Mouse (Mus musculus) c-Kit-positive CD71-positive TER-119-negative erythroid progenitor cells, embryonic 14.5 days (primary cell): Measurements from ENCODE around the gene Wdr4.
"Not testable (repeated sequence)": the region's sequence is repeated elsewhere in the genome, so short reads cannot be mapped to it uniquely, and the experiment has no call there.

Experiments used
- DNase-seq: peaks from one replicate; pipeline ENCODE4 v3.0.0-alpha.2; 2013; ENCODE audit warnings: low read depth

The Wdr4 gene

DNA sequence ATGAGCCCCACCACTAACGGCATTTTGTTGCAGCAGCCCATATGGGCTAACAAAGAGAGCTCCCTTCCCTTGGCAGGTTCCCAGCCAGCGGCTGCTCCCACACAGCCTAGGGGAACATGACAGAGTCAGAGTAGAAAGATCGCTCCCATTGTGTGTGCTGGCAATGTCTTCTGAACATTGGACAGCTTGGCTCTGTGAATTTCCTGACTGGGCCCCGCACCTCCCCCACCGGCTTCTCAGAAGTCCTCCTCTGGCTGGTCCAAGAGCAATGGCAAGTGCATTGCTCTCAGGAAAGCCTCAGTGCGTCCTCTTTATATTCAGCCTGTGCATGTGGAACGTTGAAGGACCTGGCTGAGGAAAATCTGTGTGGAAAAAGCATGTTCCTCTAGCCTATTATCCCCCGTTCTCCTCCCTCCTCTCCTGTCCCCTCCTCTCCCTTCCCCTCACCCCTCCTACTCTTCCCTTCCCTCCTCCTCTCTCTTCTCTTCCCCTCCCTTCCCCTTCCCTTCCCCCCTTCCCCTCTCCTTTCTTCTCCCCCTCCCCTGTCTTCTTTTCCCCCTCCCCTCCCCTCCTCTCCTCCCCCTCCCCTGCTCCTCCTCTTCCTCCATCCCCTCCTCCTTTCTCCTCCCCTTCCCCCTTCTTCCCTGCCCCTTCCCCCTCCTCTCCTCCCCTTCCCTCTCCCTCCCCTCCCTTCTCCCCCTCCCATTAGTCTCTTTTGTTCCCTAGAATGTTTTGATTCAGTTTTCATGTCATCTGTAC, 16.3 kb upstream of the Wdr4 start:
- DNase-seq, result no peak

DNA sequence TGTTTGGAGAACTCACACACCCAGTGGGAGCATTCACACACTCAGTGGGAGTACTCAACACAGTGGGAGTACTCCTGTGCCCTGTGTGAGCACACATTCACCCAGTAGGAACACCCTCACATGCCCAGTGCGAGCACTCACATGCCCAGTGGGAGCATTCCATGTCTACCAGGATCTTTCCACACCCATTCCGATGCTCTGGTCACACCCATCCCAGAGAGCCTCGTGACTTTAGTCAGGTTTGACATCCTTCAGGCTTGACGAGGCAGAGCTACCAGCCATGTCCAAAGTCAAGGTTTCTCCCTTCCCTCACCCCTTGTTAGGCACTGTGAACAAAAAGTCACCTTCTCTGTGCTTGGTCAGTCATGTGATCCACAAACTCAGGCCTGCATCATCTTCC, 15.6 kb upstream of the Wdr4 start:
- DNase-seq, result no peak

DNA sequence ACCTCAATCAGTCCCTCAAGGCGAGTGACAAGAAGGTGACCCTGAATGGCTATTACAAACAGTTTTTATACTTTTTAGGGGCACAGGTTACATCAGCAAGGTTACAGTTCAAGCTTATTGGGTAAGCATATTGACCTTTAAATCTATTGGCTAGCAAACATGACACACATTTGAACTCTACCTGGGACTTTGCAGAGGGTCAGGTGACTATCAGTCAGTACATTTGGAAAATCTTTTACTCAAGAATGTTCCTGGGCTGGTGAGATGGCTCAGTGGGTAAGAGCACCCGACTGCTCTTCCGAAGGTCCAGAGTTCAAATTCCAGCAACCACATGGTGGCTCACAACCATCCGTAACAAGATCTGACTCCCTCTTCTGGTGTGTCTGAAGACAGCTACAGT, 12.6 kb upstream of the Wdr4 start:
- not testable (repeated sequence) for DNase-seq

DNA sequence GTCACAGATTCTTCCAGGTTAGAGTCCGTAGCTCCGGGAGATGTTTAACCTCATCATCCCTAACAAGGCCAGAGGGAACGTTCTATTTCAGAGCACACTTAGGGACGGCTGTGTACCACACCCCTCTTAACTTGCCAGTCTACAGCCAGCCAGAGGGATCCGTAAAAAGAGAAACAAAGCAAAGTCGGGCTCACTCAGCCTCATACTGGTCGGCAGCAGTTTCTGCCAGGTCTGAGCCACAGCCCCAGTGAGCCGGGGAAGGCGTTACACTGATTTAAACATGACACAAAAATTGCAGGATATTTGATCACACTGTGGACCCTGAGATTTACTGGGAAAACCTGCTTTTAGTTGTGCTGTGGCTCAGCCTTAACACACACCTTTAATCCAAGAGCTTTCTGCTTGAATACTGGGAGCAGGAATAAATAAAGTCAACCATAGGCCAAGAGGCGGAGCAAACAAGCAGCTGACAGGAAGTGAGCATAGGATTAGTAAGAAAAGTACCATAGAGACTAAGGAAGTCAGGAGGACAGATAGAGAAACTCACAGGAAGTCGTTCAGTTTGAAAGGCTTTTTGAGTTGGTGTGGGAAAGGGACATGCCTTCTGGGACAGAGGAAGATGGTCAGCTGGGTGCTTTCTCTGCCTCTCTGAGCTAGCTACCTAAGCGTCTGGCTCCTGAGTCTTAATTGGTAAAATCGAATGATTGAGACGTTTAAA, 11.8 kb upstream of the Wdr4 start:
- no peak for DNase-seq

DNA sequence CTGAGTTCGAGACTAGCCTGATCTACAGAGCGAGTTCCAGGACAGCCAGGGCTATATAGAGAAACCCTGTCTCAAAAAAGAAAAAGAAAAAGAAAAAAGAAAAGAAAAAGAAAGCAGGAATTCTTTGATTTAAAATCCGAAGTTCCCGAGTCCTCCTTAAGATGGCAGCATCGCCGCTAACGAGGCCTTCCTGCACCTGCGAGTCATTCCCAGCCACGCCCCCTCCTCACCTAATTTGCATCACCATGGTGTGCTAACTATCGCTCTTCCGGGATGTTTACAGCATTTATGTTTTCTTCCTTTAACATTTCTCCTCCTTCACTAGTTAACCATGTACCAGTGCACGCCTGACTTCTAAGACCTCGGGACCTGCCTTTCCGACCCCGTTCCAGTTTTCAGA, 9.5 kb upstream of the Wdr4 start:
- DNase-seq, result no peak

DNA sequence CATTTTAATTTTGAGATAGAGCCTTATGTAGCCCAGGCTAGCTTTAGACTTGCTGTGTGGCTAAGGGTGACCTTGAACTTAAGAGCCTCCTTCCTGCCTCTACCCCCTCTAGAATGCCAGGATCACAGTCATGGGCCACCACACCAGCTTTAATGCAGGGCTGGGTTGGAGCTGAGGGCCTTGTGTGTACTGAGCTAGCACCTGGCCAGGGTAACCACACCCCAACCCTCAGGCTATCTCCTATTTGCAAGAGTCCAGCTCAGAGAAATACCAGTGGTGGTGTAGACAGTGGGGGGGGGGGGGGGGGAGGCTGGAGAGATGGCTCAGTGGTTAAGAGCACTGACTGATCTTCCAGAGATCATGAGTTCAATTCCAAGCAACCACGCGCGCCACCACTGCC, 6.0 kb upstream of the Wdr4 start:
- DNase-seq, result no peak

DNA sequence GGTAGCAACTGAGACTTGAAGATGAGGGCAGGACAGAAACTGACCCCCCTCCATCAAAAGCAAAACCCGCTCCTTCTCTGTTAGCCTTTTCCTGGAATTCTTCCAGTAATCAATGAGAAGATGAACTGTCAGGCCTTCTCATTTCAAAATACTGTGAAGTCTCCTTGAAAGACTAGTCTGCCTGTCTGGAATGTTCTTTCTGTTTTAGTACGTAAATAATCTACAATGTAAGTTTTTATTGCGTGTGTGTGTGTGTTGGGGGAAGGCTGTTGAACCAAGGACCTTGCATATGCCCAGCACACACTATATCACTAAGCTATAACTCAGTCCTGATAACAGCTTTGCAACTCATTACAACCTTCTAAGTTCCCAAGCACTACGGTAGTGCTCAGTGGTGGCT, 5.3 kb upstream of the Wdr4 start:
- no peak for DNase-seq

DNA sequence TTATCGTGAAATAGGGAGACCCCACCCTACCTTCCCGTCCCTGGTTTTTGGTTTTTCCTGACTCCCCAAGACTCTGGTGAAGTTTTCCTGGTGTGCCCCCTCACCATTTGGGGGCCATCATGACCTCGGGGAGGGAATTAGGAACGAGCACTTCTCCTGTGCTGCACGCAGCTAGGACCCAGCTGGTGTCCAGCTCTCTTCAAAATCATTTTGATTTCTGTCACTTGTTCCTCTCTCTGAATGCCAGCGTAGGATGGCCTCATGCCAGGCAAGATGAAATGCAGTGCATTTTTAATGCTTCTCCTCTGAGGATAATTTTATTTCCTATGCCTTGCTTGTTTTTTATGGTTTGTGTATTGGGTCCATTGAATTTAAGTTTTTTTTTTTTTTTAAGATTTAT, 2.2 kb upstream of the Wdr4 start:
- DNase-seq, result no peak

DNA sequence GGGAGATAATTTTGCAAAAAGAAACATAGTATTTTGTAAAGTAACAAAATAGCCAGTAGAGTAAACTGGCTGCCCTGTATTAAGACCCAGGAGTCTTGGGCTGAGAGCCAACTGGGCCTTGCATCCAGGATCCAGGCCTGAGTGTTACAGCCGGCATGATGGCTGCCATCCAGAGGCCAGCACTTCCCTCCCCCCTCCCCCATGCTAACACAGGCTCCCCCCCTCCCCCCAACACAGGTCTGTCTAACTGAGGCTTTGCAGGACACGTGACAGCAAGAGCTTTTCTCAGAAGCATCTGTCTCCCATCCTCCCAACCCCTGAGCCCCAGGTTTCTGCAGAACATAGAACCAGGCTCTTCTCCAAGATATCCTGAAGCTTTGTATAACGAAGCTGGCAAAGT, 1.1 kb upstream of the Wdr4 start:
- DNase-seq, result no peak

DNA sequence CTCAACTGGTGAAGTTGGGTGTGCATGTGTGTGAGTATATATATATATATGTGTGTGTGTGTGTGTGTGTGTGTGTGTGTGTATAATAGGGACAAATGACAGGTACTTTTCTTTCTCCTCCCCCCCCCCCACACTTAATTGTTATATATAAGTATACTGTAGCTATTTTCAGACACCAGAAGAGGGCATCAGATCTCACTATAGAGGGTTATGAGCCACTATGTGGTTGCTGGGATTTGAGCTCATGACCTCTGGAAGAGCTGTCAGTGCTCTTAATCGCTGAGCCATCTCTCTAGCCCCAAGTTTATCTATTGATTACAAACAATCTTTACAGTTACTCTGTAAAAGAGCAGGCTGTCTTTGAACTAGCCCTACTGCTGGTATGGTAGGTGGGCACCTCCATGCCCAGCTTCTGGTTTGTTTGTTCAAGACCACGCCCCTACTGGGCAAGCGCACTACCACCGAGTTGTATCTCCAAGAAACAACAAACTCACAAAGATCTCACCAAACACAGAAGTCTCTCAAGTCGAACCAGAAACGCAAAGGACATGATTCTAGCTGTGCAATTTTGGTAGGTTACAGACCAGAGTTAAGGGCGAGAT, 335 bp downstream of the Wdr4 start:
- peak; percentile 19 for DNase-seq

DNA sequence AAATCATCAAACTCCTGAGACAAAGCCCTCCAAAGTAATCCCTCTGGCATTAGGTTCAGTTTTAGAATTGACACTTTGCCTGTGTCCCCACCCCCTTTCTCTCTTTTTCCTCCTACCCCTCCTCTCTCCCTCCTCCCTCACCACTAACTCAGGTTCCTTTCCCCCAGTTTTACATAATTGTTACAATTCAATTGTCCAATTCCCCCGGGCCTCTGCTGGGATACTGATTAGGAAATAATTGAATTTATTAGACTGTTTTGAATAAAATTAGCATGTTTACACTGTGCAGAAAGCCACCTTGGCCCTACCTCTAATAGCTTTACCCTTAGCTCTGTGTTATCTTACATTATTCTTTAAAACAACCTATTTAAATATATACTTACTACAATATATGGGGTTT, 5.1 kb downstream of the Wdr4 start:
- no peak for DNase-seq

DNA sequence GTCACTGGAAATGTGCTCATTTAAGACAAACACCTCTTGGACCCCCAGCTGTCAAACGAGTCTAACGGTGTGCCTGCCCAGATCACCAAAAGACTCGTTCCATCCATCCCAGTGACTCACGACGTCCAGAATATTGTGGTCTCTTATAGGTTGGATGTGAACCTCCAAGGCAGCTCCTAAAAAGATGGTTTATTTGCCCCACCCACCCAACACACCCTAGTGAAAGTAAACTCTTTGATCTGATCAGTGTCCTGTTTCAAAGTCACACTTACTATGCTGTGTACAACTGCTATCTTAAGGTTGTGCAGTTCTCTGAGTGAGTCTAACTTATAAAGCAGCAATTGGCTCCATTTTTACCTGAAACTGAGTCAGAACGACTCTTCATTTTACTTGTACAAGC, 7.2 kb downstream of the Wdr4 start:
- DNase-seq, result no peak

DNA sequence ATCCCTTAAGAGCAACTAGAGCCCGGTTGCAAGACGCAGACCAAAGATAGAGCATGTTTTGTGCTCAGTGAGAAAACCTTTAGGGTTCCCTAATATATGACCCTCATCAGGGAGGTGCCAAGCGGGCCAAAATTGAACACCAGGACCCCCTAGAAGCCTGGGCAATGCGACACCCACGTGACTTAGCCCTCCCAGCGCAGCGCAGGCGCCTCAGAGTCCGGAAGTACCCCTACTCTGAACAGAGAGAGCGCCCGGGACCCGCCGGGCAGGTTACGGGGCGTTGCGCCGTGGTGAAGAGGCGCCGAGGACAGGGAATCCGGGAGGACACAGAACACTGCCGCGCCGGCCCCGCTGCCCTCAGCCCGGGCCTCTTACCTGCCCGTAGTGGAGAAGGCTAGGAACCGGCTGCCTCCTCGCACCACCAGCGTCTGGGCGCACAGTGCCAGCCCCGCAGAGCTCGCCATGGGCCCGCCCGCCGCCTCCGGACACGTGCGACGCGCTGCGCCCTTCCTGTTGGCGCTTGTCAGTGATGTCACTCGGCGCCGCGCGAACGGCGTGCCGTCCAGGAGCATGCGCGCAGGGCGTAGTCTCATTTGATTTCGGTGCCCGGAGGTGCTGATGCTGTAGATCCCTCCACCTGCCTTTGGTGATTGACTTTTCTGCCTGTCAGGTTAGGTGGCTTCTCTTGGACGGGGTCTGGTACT, 7.8 kb downstream of the Wdr4 start:
- DNase-seq, result peak; percentile 84

DNA sequence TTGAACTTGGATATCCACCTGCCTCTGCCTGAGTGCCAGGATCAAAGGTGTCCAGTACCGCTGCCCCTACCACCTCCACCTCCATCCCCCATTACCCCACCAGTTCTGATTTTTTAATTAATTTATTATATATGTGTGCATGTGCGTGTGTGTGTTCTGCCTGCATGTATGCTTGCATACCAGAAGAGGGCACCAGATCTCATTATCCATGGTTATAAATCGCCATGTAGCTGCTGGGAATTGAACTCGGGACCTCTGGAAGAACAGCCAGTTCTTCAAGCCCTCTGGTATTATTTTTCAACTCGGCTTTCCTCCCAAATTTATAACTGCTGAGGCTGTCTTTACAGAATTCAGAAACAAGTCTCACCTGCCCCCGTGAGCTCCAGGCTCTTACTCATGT, 8.8 kb downstream of the Wdr4 start:
- no peak for DNase-seq

DNA sequence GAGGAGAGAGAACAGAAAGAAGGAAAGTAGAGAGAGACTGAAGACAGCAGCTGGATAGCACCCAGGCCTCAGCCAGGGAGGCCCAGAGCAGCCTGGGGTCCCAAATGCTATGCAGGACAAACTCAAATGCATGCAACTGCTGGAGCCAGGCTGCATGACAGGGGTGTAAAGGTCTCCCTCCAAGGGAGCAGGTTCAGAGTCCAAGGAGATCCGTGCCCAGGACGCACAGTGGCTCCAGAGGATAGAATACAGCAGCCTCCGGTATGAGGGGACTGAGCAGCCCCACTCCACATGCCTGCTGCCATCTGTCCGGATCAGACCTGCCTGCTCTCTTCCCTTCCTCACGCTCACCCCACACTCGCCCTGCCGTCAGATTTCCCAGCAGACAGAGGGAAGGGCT, 13.5 kb downstream of the Wdr4 start:
- no peak for DNase-seq

DNA sequence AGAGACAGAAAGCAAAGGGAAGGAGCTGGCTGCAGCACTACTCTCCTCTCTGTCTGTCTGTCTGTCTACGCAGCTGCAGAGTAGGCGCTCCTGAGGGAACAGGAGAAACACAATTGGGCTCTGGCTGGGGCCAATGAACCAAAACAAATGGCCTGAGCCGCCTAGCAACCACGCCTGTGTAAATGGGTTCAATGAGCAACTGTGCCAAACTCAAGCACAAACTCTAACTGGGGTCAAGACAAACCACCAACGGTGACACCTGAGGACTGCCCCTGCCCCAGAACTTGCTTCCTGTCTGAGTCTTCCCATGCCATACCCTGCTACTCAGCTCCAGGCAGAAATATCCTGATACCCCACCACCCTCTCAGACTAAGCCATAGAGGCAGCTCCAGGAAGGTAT, 14.8 kb downstream of the Wdr4 start:
- DNase-seq, result no peak

DNA sequence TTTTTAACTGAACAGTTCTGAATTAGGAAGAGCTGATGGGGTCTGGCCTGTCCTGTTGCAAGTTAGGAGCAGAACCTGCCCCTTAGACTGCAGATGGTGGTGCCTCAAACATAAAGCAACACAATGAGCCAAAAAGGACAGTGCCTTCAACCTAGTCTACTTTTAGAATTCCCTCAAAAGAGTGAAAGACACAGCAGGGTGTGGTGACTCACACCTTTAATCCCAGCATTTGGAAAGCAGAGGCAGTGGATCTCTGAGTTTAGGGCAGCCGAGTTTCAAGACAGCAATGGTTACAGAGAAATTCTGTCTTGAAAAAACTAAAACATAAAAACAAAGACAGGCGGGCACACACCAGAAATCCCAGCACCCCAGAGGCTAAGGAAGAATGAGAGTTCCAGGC, 15.8 kb downstream of the Wdr4 start:
- DNase-seq, result no peak

DNA sequence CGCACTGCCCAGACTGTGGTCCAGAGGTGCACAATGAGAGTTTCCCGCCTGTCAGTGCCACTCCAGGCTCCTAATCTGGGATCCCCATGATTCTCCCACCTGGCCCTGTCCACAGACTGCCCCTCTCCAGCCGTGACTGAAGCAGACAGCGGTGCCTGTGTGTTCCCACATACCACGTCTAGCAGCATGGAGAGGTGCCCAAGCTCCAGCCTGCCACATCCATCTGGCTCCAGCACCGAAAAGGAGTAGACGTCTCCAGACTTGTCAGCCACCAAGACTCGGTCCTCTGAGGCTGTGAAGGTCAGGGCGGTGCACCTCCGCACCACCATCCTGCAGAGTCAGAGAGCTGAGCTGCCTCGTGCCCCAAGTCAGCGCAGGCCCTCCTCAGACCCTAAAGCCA, 16.4 kb downstream of the Wdr4 start:
- no peak for DNase-seq

DNA sequence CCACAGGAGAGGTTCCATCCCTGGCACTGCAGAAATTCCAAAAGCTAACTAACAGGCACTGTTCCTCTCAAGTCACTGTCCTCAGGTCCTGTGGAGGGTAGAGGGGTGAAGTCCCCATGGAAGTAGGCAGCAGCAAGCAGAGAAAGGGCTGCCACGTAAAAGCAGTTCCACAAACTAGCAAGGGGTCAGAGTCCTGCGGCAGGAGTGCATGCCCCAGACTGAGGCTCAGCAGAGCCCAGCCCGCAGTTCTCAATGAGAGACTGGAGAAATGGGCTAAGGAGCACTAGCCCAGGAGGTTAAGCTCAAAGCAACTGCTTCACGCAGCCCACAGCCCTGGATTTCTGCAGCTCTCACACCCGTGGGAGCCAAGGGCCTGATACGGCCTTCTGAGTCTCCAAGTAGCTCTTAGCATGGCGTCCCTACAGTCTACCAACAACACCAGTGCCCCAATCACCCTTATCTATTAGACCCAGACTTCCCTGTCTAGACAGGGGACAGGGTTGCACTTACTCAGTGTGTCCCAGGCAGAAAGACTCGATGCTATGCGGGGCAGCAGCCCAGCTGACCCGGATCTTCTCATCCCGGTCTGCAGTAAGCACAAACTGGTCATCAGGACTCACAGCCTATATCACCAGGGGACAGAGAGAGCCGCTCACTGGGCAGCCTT, 17.4 kb downstream of the Wdr4 start:
- peak; percentile 58 for DNase-seq

DNA sequence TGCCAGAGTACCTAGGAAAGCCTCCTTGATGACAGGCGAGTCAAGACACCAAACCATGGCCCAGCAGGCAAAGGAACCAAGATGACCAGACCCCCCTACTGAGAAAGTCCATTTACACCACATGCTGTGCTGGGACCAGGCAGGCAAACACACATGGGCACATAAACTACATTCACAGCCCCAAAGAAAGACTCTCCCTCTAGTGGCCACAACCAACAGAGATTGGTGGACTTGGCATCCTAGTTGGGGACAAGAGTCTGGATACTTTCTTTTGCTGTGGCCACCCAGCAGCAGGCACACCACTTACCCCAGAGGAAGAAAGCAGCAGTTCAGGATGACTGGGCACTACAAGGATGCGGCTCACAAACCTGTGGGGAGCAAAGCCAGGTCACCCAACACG, 18.9 kb downstream of the Wdr4 start:
- DNase-seq, result no peak

DNA sequence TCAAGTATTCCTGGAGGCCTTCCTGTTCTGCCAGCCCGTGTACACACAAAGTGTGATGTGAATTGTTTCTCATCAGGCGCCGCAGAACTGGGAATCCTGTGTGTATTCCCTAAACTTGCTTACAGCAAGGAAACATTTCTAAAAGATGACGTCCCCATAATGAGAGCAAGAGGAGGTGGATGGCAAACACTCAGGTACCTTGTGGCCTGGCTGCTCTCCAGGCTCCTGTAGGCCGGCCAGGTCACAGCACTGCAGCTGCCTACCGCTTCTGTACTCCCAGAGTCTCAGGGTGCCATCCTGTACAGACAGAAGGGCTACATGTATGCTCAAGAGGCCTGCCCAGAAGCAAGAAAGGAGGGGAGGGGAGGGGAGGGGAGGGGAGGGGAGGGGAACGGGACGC, 19.4 kb downstream of the Wdr4 start:
- DNase-seq, result no peak

DNA sequence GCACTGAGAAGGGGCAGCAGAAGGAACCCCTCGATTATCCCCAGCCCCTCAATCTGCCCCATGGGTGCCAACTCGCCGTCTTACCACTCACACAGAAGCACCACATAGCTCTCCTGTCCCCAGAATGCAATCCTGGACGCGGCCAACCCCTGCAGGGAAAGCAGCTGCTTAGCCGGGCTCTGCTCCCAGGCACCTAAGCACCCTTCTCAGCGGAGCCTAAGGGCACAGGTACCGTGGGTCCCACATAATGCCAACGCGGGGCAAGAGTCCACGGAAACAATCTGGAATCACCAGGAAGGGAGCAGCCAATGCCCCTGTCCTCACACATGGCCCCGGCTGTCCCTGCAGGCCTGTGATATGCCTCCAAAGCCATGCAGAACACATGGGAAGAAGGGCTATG, 20.1 kb downstream of the Wdr4 start:
- no peak for DNase-seq
